Mouse (Mus musculus): ENCODE measurements around the gene Nudc. TPM values are rescaled to one million over a fixed set of nuclear protein-coding genes. Genes with fewer than 3 reads are reported as not detected.

The Nudc gene
- polyA plus RNA-seq, 2 experiments: 88.2 to 124 TPM

GRCm38 (mm10) chr4:133557041-133557717 lies 11.4 kb upstream of the Nudc start:
- 48% methylated on average over 10 of the region's 10 CpGs for WGBS (ENCODE audit: insufficient replicate concordance)
- Histone ChIP-seq H3K4me3 (ENCODE audit: insufficient read depth in 1 of 2, low read depth in 2 of 2, low read length in 2 of 2) (no peak overlapping the region), H3K27ac (no peak overlapping the region), H3K4me1 (replicated peaks; ENCODE audit: control insufficient read depth in 2 of 2, insufficient read depth in 2 of 2, low read length in 1 of 2) (peaks cover 0 to 13% of the 10 kb centered on the region in 2 experiments; a peak in 2 of 4 replicates), H3K9me3 (ENCODE audit: control insufficient read depth, low read length) (no peaks in the 10 kb centered on the region), H3K36me3 (replicated peaks; ENCODE audit: control insufficient read depth, insufficient read depth, low read depth) (no peaks in the 10 kb centered on the region), H3K4me2 (ENCODE audit: low read depth) (peak overlapping the region; percentile 15; the same call in 1 of the 2 replicates), H3K9ac (replicated peaks) (no peak overlapping the region), H3K27me3 (ENCODE audit: control insufficient read depth, insufficient read depth, low read length) (no peaks in the 10 kb centered on the region)
- peak; percentile 87 for ATAC-seq (ENCODE audit: insufficient read depth)
- DNase-seq (ENCODE audit: low read depth in 3 of 3, low spot score in 3 of 3): peak; percentile 43 to 45 (median 44)
- TF ChIP-seq EP300 (IDR thresholded peaks at IDR 0.05; ENCODE audit: low read depth) (no peak), CTCF (IDR thresholded peaks at IDR 0.05; ENCODE audit: low read depth) (no peak)

- H3K4me2 ChIP-seq (ENCODE audit: low read depth): no peak overlapping the region
- no peaks in the 10 kb centered on the region for H3K27me3 ChIP-seq (ENCODE audit: control insufficient read depth, insufficient read depth, low read length)
- H3K36me3 ChIP-seq (replicated peaks; ENCODE audit: control insufficient read depth, insufficient read depth, low read depth): no peaks in the 10 kb centered on the region
- H3K9me3 ChIP-seq (ENCODE audit: control insufficient read depth, low read length): no peaks in the 10 kb centered on the region
- no peak for DNase-seq (ENCODE audit: low read depth in 3 of 3, low spot score in 3 of 3)
- H3K27ac ChIP-seq: no peak overlapping the region
- peaks cover 0 to 14% of the 10 kb centered on the region in 2 experiments; a peak in 2 of 4 replicates for H3K4me1 ChIP-seq (replicated peaks; ENCODE audit: control insufficient read depth in 2 of 2, insufficient read depth in 2 of 2, low read length in 1 of 2)
- 42% methylated on average over 19 of the region's 19 CpGs for WGBS (ENCODE audit: insufficient replicate concordance)
- no peak for TF ChIP-seq CTCF (IDR thresholded peaks at IDR 0.05; ENCODE audit: low read depth)
- no peak overlapping the region for H3K9ac ChIP-seq (replicated peaks)
- no peak for ATAC-seq (ENCODE audit: insufficient read depth)
- H3K4me3 ChIP-seq (ENCODE audit: insufficient read depth in 1 of 2, low read depth in 2 of 2, low read length in 2 of 2): no peak overlapping the region
Measured at GRCm38 (mm10) chr4:133553448-133554330, 7.9 kb upstream of the Nudc start.

GRCm38 (mm10) chr4:133552768-133553447 lies 7.1 kb upstream of the Nudc start, which contains the start of gene Nr0b2:
Nr0b2 (plus strand) TSS chr4:133553376.
- H3K4me2 ChIP-seq (ENCODE audit: low read depth): no peak within 1 kb of the TSS
- no peaks in the 10 kb centered on the region for H3K9me3 ChIP-seq (ENCODE audit: control insufficient read depth, low read length)
- H3K9ac ChIP-seq (replicated peaks): no peak within 1 kb of the TSS
- H3K4me1 ChIP-seq (replicated peaks; ENCODE audit: control insufficient read depth in 2 of 2, insufficient read depth in 2 of 2, low read length in 1 of 2): peaks cover 0 to 14% of the 10 kb centered on the region in 2 experiments; a peak in 2 of 4 replicates
- TF ChIP-seq CTCF (IDR thresholded peaks at IDR 0.05; ENCODE audit: low read depth): no peak
- TF ChIP-seq EP300 (IDR thresholded peaks at IDR 0.05; ENCODE audit: low read depth): no peak
- no peaks in the 10 kb centered on the region for H3K36me3 ChIP-seq (replicated peaks; ENCODE audit: control insufficient read depth, insufficient read depth, low read depth)
- WGBS (ENCODE audit: insufficient replicate concordance): 44% methylated on average over 10 of the region's 10 CpGs
- DNase-seq (ENCODE audit: low read depth in 3 of 3, low spot score in 3 of 3) (no peak), ATAC-seq (ENCODE audit: insufficient read depth) (no peak)
- no peak within 1 kb of the TSS for H3K4me3 ChIP-seq (ENCODE audit: insufficient read depth in 1 of 2, low read depth in 2 of 2, low read length in 2 of 2)
- no peaks in the 10 kb centered on the region for H3K27me3 ChIP-seq (ENCODE audit: control insufficient read depth, insufficient read depth, low read length)
- no peak within 1 kb of the TSS for H3K27ac ChIP-seq

- 56% methylated on average over 1 of the region's 1 CpGs for WGBS (ENCODE audit: insufficient replicate concordance)
- no peak overlapping the region for H3K4me2 ChIP-seq (ENCODE audit: low read depth)
- H3K4me3 ChIP-seq (ENCODE audit: insufficient read depth in 1 of 2, low read depth in 2 of 2, low read length in 2 of 2): no peak overlapping the region
- H3K9me3 ChIP-seq (ENCODE audit: control insufficient read depth, low read length): no peaks in the 10 kb centered on the region
- TF ChIP-seq EP300 (IDR thresholded peaks at IDR 0.05; ENCODE audit: low read depth) (no peak), CTCF (IDR thresholded peaks at IDR 0.05; ENCODE audit: low read depth) (no peak)
- no peaks in the 10 kb centered on the region for H3K27me3 ChIP-seq (ENCODE audit: control insufficient read depth, insufficient read depth, low read length)
- DNase-seq (ENCODE audit: low read depth in 3 of 3, low spot score in 3 of 3): no peak
- no peaks in the 10 kb centered on the region for H3K36me3 ChIP-seq (replicated peaks; ENCODE audit: control insufficient read depth, insufficient read depth, low read depth)
- H3K9ac ChIP-seq (replicated peaks): no peak overlapping the region
- ATAC-seq (ENCODE audit: insufficient read depth): no peak
- peaks cover 0 to 14% of the 10 kb centered on the region in 2 experiments; a peak in 2 of 4 replicates for H3K4me1 ChIP-seq (replicated peaks; ENCODE audit: control insufficient read depth in 2 of 2, insufficient read depth in 2 of 2, low read length in 1 of 2)
- no peak overlapping the region for H3K27ac ChIP-seq
Measured at GRCm38 (mm10) chr4:133552029-133552428, 6.2 kb upstream of the Nudc start.
